Mouse (Mus musculus): ENCODE measurements at regions not wholly inside any gene's neighbourhood (a gene's known extent, or its start where the extent isn't known, plus 50 kb on each side); places are given as distances from the start of the nearest gene placed in this dataset.

GRCm38 (mm10) chr15:67294797-67295196, 794.1 kb upstream of the Lrrc6 start:
- DNase-seq (ENCODE audit: low spot score): no peak

GRCm38 (mm10) chr15:67289749-67290148, 789.0 kb upstream of the Lrrc6 start:
- DNase-seq (ENCODE audit: low spot score): no peak

DNA sequence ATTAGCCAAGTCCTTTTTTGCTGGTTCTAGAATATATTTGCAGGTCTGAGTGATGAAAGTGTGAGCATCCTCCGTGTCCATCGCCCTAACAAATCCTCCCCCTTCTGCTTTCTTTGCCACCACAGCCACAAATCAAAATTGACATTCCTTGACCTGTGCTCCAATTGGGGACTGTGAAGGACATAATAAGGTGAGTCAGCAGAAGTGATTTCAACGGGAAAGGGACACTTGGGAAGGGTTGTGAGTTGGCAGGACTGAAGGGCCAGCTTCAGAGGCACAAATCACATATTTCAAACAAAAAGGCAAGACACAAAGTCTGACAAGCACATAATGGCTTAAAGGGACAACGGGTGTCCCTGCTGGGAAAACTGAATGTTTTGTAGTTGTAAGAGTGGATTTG, 784.2 kb upstream of the Lrrc6 start:
- no peak for DNase-seq (ENCODE audit: low spot score)

- no peak for DNase-seq (ENCODE audit: low spot score)
These were observed 782.7 kb upstream of the Lrrc6 start for GRCm38 (mm10) chr15:67283275-67283972.

DNA sequence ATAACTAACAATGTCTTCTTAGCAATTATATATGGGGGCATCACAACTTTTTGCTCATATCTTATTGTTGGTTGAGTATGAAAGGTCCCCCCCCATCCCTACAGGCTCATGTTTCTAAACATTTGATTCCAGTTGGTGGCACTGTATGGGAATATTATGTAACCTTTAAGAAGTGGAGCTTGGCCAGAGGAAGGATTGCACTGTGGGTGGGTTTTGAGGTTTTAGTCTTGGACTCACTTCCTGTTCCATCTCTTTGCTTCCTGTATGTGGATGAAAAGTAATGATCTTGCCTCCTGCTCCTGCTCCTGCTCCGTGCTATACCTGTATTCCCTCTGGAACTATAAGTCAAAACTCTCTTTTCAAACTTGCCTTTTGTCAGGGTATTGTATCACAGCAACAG, 778.2 kb upstream of the Lrrc6 start:
- DNase-seq (ENCODE audit: low spot score): no peak

- DNase-seq (ENCODE audit: low spot score): no peak
These were observed 774.3 kb upstream of the Lrrc6 start for GRCm38 (mm10) chr15:67275058-67275457.

- DNase-seq (ENCODE audit: low spot score): no peak
These were observed 771.7 kb upstream of the Lrrc6 start for GRCm38 (mm10) chr15:67272397-67272796.

GRCm38 (mm10) chr15:67263723-67264122, 763.0 kb upstream of the Lrrc6 start:
- DNase-seq (ENCODE audit: low spot score): no peak

- no peak for DNase-seq (ENCODE audit: low spot score)
These were observed 762.6 kb upstream of the Lrrc6 start for GRCm38 (mm10) chr15:67263313-67263712.

- DNase-seq (ENCODE audit: low spot score): no peak
These were observed 761.6 kb upstream of the Lrrc6 start for GRCm38 (mm10) chr15:67262269-67262668.

- DNase-seq (ENCODE audit: low spot score): no peak
These were observed 760.0 kb upstream of the Lrrc6 start for GRCm38 (mm10) chr15:67260666-67261065.

DNA sequence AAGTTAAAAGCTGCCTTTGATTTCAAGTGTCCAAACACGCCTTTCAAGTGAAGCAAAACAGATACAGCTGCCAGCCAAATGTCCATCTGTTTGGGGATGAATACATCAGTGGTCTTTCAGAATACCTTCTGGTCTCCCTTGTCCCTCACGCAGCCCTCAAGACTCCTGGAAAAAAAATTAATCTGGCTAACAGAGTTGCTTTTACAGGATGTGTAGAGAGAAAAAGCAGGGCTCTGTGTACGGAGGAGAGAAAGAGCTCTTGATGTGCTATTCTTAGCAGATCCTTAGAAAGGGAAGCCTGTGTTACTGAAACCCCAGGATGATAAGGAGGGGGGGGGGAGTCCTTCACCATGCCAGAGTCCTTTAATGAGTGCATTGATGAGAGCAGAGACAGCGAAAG, 748.4 kb upstream of the Lrrc6 start:
- DNase-seq (ENCODE audit: low spot score): no peak

- DNase-seq (ENCODE audit: low spot score): no peak
These were observed 747.8 kb upstream of the Lrrc6 start for GRCm38 (mm10) chr15:67248471-67248870.

DNA sequence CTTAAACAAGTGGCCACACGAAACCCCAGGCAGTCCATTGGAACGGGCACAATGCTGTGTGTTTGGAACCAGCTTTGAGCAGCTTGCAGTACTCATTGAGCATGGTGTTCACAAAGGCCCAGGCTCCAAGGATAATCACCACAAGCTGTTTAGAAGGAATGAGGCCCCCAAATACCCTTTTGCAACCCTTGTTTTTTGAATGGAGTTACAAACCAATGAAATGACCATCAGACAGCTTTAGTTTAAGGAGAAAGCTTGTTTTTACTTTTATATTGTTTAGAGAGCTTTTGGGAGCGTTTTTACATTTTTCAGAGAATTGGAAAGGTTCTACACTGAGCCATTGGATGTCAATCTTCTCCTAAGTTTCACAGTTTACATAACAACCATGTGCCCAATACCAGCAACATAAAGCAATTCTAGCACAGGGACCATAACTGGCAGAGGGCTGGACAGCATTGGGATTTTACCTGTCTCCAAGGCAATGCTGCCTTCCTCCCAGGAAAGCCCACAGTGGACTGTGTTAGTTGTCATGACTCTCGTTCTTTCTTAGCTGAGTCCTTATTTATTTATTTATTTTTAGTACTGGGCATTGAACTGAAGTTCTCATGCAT, 745.1 kb upstream of the Lrrc6 start:
- no peak for DNase-seq (ENCODE audit: low spot score)

DNA sequence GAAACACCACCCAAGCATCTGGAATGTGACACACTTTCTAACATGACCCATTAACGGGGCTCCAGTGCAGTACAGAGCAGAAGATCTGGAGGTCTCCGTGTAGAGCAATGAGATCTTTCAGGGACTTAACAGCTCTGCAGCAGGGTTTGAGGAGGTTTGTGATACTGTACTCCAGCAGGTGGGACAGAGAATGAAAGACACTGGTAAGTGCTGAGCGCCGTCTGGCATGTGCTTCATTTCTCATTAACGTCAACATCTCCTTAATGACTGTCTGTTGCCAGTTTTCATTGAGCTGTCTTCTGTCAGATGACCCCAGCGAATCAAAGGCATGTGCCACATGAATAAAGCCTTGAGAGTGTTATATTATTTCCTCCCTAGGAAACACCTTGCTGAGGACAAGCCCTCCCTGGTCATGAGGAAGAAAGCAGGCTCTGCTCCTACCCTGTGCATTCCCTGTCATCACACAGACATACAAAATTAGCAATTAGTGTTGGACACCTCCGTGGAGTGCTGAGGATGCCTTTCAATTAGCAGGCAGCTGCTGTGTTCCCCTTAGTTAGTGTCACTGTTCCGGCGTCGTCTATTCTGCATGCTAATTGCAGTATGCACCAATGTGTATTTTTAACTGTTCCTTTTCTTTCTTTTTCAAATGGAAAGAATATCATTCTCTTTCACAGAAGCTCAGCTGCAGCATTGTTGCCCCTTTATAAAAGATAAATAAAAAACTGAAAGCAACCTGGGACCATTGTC, 744.4 kb upstream of the Lrrc6 start:
- DNase-seq (ENCODE audit: low spot score): no peak

- no peak for DNase-seq (ENCODE audit: low spot score)
These were observed 734.5 kb upstream of the Lrrc6 start for GRCm38 (mm10) chr15:67235107-67235785.

- no peak for DNase-seq (ENCODE audit: low spot score)
These were observed 728.6 kb upstream of the Lrrc6 start for GRCm38 (mm10) chr15:67229359-67229758.

- no peak for DNase-seq (ENCODE audit: low spot score)
These were observed 727.9 kb upstream of the Lrrc6 start for GRCm38 (mm10) chr15:67228633-67229032.

- no peak for DNase-seq (ENCODE audit: low spot score)
These were observed 726.9 kb upstream of the Lrrc6 start for GRCm38 (mm10) chr15:67227456-67228164.

DNA sequence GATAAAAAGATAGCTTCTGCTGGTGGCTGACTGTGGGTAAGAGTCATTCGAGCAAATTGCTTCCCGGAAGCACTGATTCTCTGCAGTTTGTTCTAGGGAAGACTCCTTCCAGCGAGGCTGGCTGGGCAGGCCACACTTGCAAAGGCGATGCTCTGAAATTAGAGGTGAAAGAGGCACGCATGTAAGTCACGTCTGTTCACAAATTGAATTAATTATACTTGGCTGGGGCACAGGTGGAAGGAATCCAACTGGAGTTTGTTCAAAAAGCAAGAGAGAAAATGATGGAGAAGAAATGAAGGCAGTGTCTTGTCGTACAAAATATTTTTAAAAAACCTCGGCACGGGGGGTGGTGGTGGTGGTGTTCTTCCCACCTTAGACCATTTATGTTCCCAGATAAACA, 726.2 kb upstream of the Lrrc6 start:
- DNase-seq (ENCODE audit: low spot score): no peak
